Mouse (Mus musculus): ENCODE measurements at regions not wholly inside any gene's neighbourhood (a gene's known extent, or its start where the extent isn't known, plus 50 kb on each side); places are given as distances from the start of the nearest gene placed in this dataset.

GRCm38 (mm10) chr8:90762390-90762789 is 54.8 kb downstream of the Gm19935 start:
- DNase-seq (ENCODE audit: low read depth, low spot score): no peak

GRCm38 (mm10) chr8:90761947-90762346 is 55.2 kb downstream of the Gm19935 start:
- no peak for DNase-seq (ENCODE audit: low read depth, low spot score)

- DNase-seq (ENCODE audit: low read depth, low spot score): no peak
Observed at GRCm38 (mm10) chr8:90761446-90761845, 55.7 kb downstream of the Gm19935 start.

GRCm38 (mm10) chr8:90759531-90759930 is 57.7 kb downstream of the Gm19935 start:
- no peak for DNase-seq (ENCODE audit: low read depth, low spot score)

GRCm38 (mm10) chr8:90755020-90755419 is 62.2 kb downstream of the Gm19935 start:
- DNase-seq (ENCODE audit: low read depth, low spot score): no peak

- no peak for DNase-seq (ENCODE audit: low read depth, low spot score)
Observed at GRCm38 (mm10) chr8:90743546-90743945, 73.6 kb downstream of the Gm19935 start.

GRCm38 (mm10) chr8:90740963-90741733 is 76.0 kb downstream of the Gm19935 start:
- no peak for DNase-seq (ENCODE audit: low read depth, low spot score)

- no peak for DNase-seq (ENCODE audit: low read depth, low spot score)
Observed at GRCm38 (mm10) chr8:90740302-90740962, 76.8 kb downstream of the Gm19935 start.

GRCm38 (mm10) chr8:90728011-90728410 is 89.2 kb downstream of the Gm19935 start:
- no peak for DNase-seq (ENCODE audit: low read depth, low spot score)

GRCm38 (mm10) chr8:90725188-90725587 is 92.0 kb downstream of the Gm19935 start:
- DNase-seq (ENCODE audit: low read depth, low spot score): no peak

- no peak for DNase-seq (ENCODE audit: low read depth, low spot score)
Observed at GRCm38 (mm10) chr8:90716436-90716835, 100.8 kb downstream of the Gm19935 start.

- peak; percentile 7 for DNase-seq (ENCODE audit: low read depth, low spot score)
Observed at GRCm38 (mm10) chr8:90708524-90708923, 108.7 kb downstream of the Gm19935 start.

GRCm38 (mm10) chr8:90692516-90692915 is 124.7 kb downstream of the Gm19935 start:
- DNase-seq (ENCODE audit: low read depth, low spot score): no peak

GRCm38 (mm10) chr8:90685076-90685475 is 132.1 kb downstream of the Gm19935 start:
- DNase-seq (ENCODE audit: low read depth, low spot score): no peak

GRCm38 (mm10) chr8:90670471-90671057 is 146.6 kb downstream of the Gm19935 start:
- no peak for DNase-seq (ENCODE audit: low read depth, low spot score)

- no peak for DNase-seq (ENCODE audit: low read depth, low spot score)
Observed at GRCm38 (mm10) chr8:90669396-90669795, 147.8 kb downstream of the Gm19935 start.

- no peak for DNase-seq (ENCODE audit: low read depth, low spot score)
Observed at GRCm38 (mm10) chr8:90659066-90659465, 158.1 kb downstream of the Gm19935 start.

- no peak for DNase-seq (ENCODE audit: low read depth, low spot score)
Observed at GRCm38 (mm10) chr8:90657641-90658051, 159.5 kb downstream of the Gm19935 start.

- no peak for DNase-seq (ENCODE audit: low read depth, low spot score)
Observed at GRCm38 (mm10) chr8:90657116-90657515, 160.1 kb downstream of the Gm19935 start.

GRCm38 (mm10) chr8:90656436-90657090 is 160.6 kb downstream of the Gm19935 start:
- DNase-seq (ENCODE audit: low read depth, low spot score): no peak

- no peak for DNase-seq (ENCODE audit: low read depth, low spot score)
Observed at GRCm38 (mm10) chr8:90654786-90655185, 162.4 kb downstream of the Gm19935 start.

GRCm38 (mm10) chr8:90642392-90642791 is 174.8 kb downstream of the Gm19935 start:
- DNase-seq (ENCODE audit: low read depth, low spot score): no peak

Data from CD4-positive helper T cell, adult 2 months (primary cell).